Mouse (Mus musculus): ENCODE measurements around the gene Gm38100. TPM values are rescaled to one million over a fixed set of nuclear protein-coding genes. Genes with fewer than 3 reads are reported as not detected.

The Gm38100 gene
- polyA plus RNA-seq, 1 experiment from 2014 or later: 0.10 TPM

Other genes with a start within 250 kb of the Gm38100 start
- gene Opn3, start 227.6 kb upstream of the Gm38100 start, polyA plus RNA-seq (2015; fragmentation: Nextera tagmentation; extraction: Ambion mirVana): 5.8 and 6.3 TPM in 2 replicates
- gene Chml, start 227.4 kb upstream of the Gm38100 start, polyA plus RNA-seq (2015; fragmentation: Nextera tagmentation; extraction: Ambion mirVana): 1.4 and 1.7 TPM in 2 replicates
- not detected in 2 replicates for gene Wdr64, start 221.7 kb upstream of the Gm38100 start, polyA plus RNA-seq (2015; fragmentation: Nextera tagmentation; extraction: Ambion mirVana)
- 72.2 and 74.6 TPM in 2 replicates for gene Exo1, start 39.7 kb upstream of the Gm38100 start, polyA plus RNA-seq (2015; fragmentation: Nextera tagmentation; extraction: Ambion mirVana)
- gene Rbm8a2, start 58.8 kb downstream of the Gm38100 start, polyA plus RNA-seq (2015; fragmentation: Nextera tagmentation; extraction: Ambion mirVana): 0.68 and 1.1 TPM in 2 replicates

All from limb, embryonic 13.5 days (tissue).